In the genomic region with DNA sequence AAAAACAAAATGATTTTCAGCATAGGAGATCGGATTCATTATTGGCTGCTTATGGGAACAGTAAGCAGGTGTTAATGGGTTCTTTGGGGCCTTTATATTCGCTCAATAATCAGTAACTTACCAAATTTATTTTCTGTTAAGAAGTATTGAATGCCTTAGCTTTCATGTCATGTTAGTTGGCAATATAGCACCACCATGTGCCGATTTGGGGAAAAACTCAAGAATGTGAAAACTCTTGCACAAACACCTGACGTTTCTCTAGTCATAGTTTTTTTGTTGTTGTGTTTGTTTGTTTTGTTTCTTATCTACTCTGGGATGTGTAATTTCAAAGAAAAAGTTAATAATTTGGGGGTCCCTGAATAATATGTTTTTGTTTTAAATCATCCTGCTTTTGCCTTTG, we compare ENCODE assay signal across 20 mouse cellular contexts.
A peak's percentile ranks its signal among the peaks of the same experiment; 100 is the strongest.
DNase-seq lines count a peak whose midpoint lies in the region; ATAC-seq and TF ChIP-seq lines count a peak whose summit lies in the region.
"Had no signal": no experiment of that assay in that cellular context is flagged by ENCODE, and none has a peak within 500 bp of the region (broad histone marks: within the 10 kb centered on the region; RNA-seq: fewer than 3 reads in every experiment).

No protein-coding gene starts in this region.

- TF ChIP-seq RAD21 in CH12.LX (IDR thresholded peaks at IDR 0.05; ENCODE audit: low read depth, low read length), result peak; percentile 19

- no peaks in the 10 kb centered on the region for H3K79me2 ChIP-seq in CH12.LX (replicated peaks; ENCODE audit: control insufficient read depth, extremely low read depth, insufficient read depth, poor library complexity, severe bottlenecking)

- no peak for ATAC-seq in midbrain, embryonic 14.5 days (ENCODE audit: low FRiP score, low TSS enrichment)
- no peak for ATAC-seq in midbrain, embryonic 16.5 days
- ATAC-seq: forebrain, embryonic 13.5 days; hindbrain, embryonic 16.5 days had no signal

- WGBS in midbrain, embryonic 14.5 days, result 66% methylated on average over 4 of the region's 4 CpGs
- 69% methylated on average over 4 of the region's 4 CpGs for WGBS in midbrain, embryonic 16.5 days

- peak in 1 of 2 experiments; percentile 12; a peak in 1 of 4 replicates for TF ChIP-seq CTCF in CH12.LX (conservative IDR thresholded peaks at IDR 0.05 in 1 of 2, IDR thresholded peaks at IDR 0.05 in 1 of 2; ENCODE audit: low read depth in 2 of 2, low read length in 2 of 2)
- TF ChIP-seq CTCF in brain, embryonic 14.5 days (IDR thresholded peaks at IDR 0.05; ENCODE audit: borderline replicate concordance, extremely low read depth, insufficient read depth, insufficient read length), result no peak

- no peak for TF ChIP-seq EP300 in CH12.LX (IDR thresholded peaks at IDR 0.05; ENCODE audit: low read length)

- peak; percentile 10 for DNase-seq in layer of hippocampus, adult 11-12 months (ENCODE audit: low spot score)
- no peak for DNase-seq in layer of hippocampus, adult 8-10 months (ENCODE audit: low spot score in 2 of 2)
- peak; percentile 40 for DNase-seq in midbrain, embryonic 14.5 days
- DNase-seq in CH12.LX (ENCODE audit: extremely low read depth), result no peak
- peak; percentile 24 for DNase-seq in brain, embryonic 14.5 days (ENCODE audit: low read depth)
- no peak for DNase-seq in gastrocnemius, postnatal 4 days (ENCODE audit: low spot score in 2 of 2)
- DNase-seq: adrenal gland, postnatal 36 days; cerebellum, adult 11-12 months; cerebellum, postnatal 10 days; kidney, adult 11 months; kidney, postnatal 36 days; lung, postnatal 4 days; right cerebral cortex, postnatal 4 days; thymus, postnatal 25 days had no signal

- H3K9me3 ChIP-seq in midbrain, embryonic 14.5 days (ENCODE audit: control insufficient read depth, low read length), result no peaks in the 10 kb centered on the region
- H3K9me3 ChIP-seq in midbrain, embryonic 16.5 days (replicated peaks; ENCODE audit: control insufficient read depth, low read length, poor library complexity, severe bottlenecking), result no peaks in the 10 kb centered on the region
- no peaks in the 10 kb centered on the region for H3K9me3 ChIP-seq in CH12.LX (replicated peaks; ENCODE audit: low read length)
- H3K9me3 ChIP-seq: embryonic facial prominence, embryonic 12.5 days; forebrain, embryonic 13.5 days; kidney, embryonic 15.5 days had no signal

- in situ Hi-C loops in CH12.LX (cut with MboI; ENCODE audit: low pct_ligation_motif_present, low pct_unique_long_range_greater_than_20kb, low sequenced_read_pairs), result no loop called here

- H3K36me3 ChIP-seq in midbrain, embryonic 14.5 days (ENCODE audit: control insufficient read depth, insufficient read depth, low read length), result no peaks in the 10 kb centered on the region
- H3K36me3 ChIP-seq in midbrain, embryonic 16.5 days (ENCODE audit: control insufficient read depth, insufficient read depth, low read length), result no peaks in the 10 kb centered on the region
- H3K36me3 ChIP-seq in CH12.LX (replicated peaks in 1 of 2; ENCODE audit: control insufficient read depth in 1 of 2, insufficient read depth in 1 of 2, low read length in 1 of 2), result no peaks in the 10 kb centered on the region
- H3K36me3 ChIP-seq: embryonic facial prominence, embryonic 12.5 days; kidney, embryonic 15.5 days had no signal

- H3K4me1 ChIP-seq in midbrain, embryonic 14.5 days (ENCODE audit: control insufficient read depth, insufficient read depth, low read length), result no peaks in the 10 kb centered on the region
- no peaks in the 10 kb centered on the region for H3K4me1 ChIP-seq in midbrain, embryonic 16.5 days (ENCODE audit: control insufficient read depth, insufficient read depth, low read length)
- no peaks in the 10 kb centered on the region for H3K4me1 ChIP-seq in CH12.LX (ENCODE audit: control insufficient read depth in 1 of 2, insufficient read depth in 2 of 2)
- H3K4me1 ChIP-seq: embryonic facial prominence, embryonic 12.5 days; forebrain, embryonic 13.5 days; kidney, embryonic 15.5 days had no signal

- TF ChIP-seq POLR2A in CH12.LX (IDR thresholded peaks at IDR 0.05; ENCODE audit: low read depth, low read length), result no peak
- no peak for TF ChIP-seq POLR2A in brain, embryonic 14.5 days (IDR thresholded peaks at IDR 0.05; ENCODE audit: borderline replicate concordance, extremely low read depth, insufficient read depth, insufficient read length, poor library complexity, severe bottlenecking)

- dilution Hi-C loops in CH12.LX (cut with MboI; ENCODE audit: extremely low pct_ligation_motif_present, extremely low pct_unique_long_range_greater_than_20kb, low sequenced_read_pairs), result no loop called here

- no peak overlapping the region for H3K4me2 ChIP-seq in midbrain, embryonic 14.5 days (ENCODE audit: low read length)
- no peak overlapping the region for H3K4me2 ChIP-seq in midbrain, embryonic 16.5 days (ENCODE audit: low read length)
- no peak overlapping the region for H3K4me2 ChIP-seq in CH12.LX (ENCODE audit: insufficient read depth, low read depth, poor library complexity, severe bottlenecking)
- H3K4me2 ChIP-seq: embryonic facial prominence, embryonic 12.5 days; forebrain, embryonic 13.5 days; heart, embryonic 11.5 days; kidney, embryonic 15.5 days had no signal

- H3K27ac ChIP-seq in midbrain, embryonic 14.5 days (replicated peaks; ENCODE audit: low read depth, low read length), result no peak overlapping the region
- no peak overlapping the region for H3K27ac ChIP-seq in midbrain, embryonic 16.5 days (ENCODE audit: low read length)
- H3K27ac ChIP-seq in CH12.LX (ENCODE audit: insufficient read depth, low read depth), result no peak overlapping the region
- H3K27ac ChIP-seq: embryonic facial prominence, embryonic 12.5 days; forebrain, embryonic 13.5 days; kidney, embryonic 15.5 days had no signal

- no peak overlapping the region for H3K9ac ChIP-seq in midbrain, embryonic 14.5 days (replicated peaks; ENCODE audit: low read length)
- no peak overlapping the region for H3K9ac ChIP-seq in midbrain, embryonic 16.5 days (ENCODE audit: low read depth, low read length)
- no peak overlapping the region for H3K9ac ChIP-seq in CH12.LX (ENCODE audit: insufficient read depth, low read depth)
- H3K9ac ChIP-seq: embryonic facial prominence, embryonic 12.5 days; forebrain, embryonic 13.5 days; kidney, embryonic 15.5 days had no signal

- no peaks in the 10 kb centered on the region for H3K27me3 ChIP-seq in midbrain, embryonic 14.5 days (ENCODE audit: control insufficient read depth, insufficient read depth, low read length)
- no peaks in the 10 kb centered on the region for H3K27me3 ChIP-seq in midbrain, embryonic 16.5 days (ENCODE audit: control insufficient read depth, insufficient read depth, low read depth, low read length)
- H3K27me3 ChIP-seq in CH12.LX (replicated peaks), result no peaks in the 10 kb centered on the region
- H3K27me3 ChIP-seq: embryonic facial prominence, embryonic 12.5 days; forebrain, embryonic 13.5 days; kidney, embryonic 15.5 days had no signal

- H3K4me3 ChIP-seq in midbrain, embryonic 14.5 days (replicated peaks; ENCODE audit: low read depth, low read length), result no peak overlapping the region
- no peak overlapping the region for H3K4me3 ChIP-seq in midbrain, embryonic 16.5 days (ENCODE audit: low read depth, low read length)
- no peak overlapping the region for H3K4me3 ChIP-seq in CH12.LX (replicated peaks in 1 of 3; ENCODE audit: low read depth in 2 of 3, low read length in 2 of 3, poor library complexity in 1 of 3)
- H3K4me3 ChIP-seq: embryonic facial prominence, embryonic 12.5 days; forebrain, embryonic 13.5 days; kidney, embryonic 15.5 days had no signal

TF ChIP-seq in CH12.LX, 34 proteins besides CTCF, POLR2A, EP300 and RAD21:
- no peak for TF ChIP-seq TBP (conservative IDR thresholded peaks at IDR 0.05; ENCODE audit: low read depth, low read length)
- TF ChIP-seq BHLHE40 (IDR thresholded peaks at IDR 0.05; ENCODE audit: low read depth, low read length), result no peak
- TF ChIP-seq ZNF384 (IDR thresholded peaks at IDR 0.05; ENCODE audit: low read depth, low read length), result no peak
- TF ChIP-seq SMC3 (IDR thresholded peaks at IDR 0.05; ENCODE audit: low read depth, low read length), result no peak
- TF ChIP-seq JUN (IDR thresholded peaks at IDR 0.05; ENCODE audit: insufficient read depth, low read depth, low read length), result no peak
- no peak for TF ChIP-seq MAFK (IDR thresholded peaks at IDR 0.05; ENCODE audit: insufficient replicate concordance, low read length)
- TF ChIP-seq ZKSCAN1 (IDR thresholded peaks at IDR 0.05; ENCODE audit: borderline replicate concordance, low read depth, low read length), result no peak
- no peak for TF ChIP-seq MAX (IDR thresholded peaks at IDR 0.05; ENCODE audit: low read length)
- no peak for TF ChIP-seq RCOR1 (conservative IDR thresholded peaks at IDR 0.05; ENCODE audit: low read depth, low read length)
- no peak for TF ChIP-seq ZMIZ1 (IDR thresholded peaks at IDR 0.05; ENCODE audit: low read depth, low read length)
- TF ChIP-seq USF1 (IDR thresholded peaks at IDR 0.05; ENCODE audit: low read depth, low read length), result no peak
- no peak for TF ChIP-seq E2F4 (IDR thresholded peaks at IDR 0.05; ENCODE audit: insufficient replicate concordance, low read depth, low read length)
- no peak for TF ChIP-seq ZC3H11A (IDR thresholded peaks at IDR 0.05; ENCODE audit: low read depth, low read length)

Comparison
In these comparisons a context has a peak if more than half of its experiments do, and no peak if none do; other contexts are left out.
1. DNase-seq: peak in layer of hippocampus, adult 11-12 months (single experiment), midbrain, embryonic 14.5 days (single experiment) and brain, embryonic 14.5 days (single experiment); none in layer of hippocampus, adult 8-10 months (0 of 2), CH12.LX (single experiment) and gastrocnemius, postnatal 4 days (0 of 2).